Mouse (Mus musculus) midbrain, embryonic 13.5 days (tissue): ENCODE results near the gene Dlgap1. TPM values are rescaled to one million over a fixed set of nuclear protein-coding genes. Genes with fewer than 3 reads are reported as not detected.

Source experiments
- ATAC-seq: fragments of 200-750 bp; cut with Nextera tagmentation; 2 replicates; pipeline ENCODE4 v1.8.0; 2017; ENCODE audit warnings: mild to moderate bottlenecking, moderate TSS enrichment, moderate library complexity
- H3K27ac ChIP-seq: fragments of 300-500 bp; sonication (generic); 2 replicates; pipeline ENCODE4 v1.5.1; 2015; ENCODE audit warnings: inconsistent platforms, mild to moderate bottlenecking, moderate library complexity
- H3K27me3 ChIP-seq: fragments of 300-500 bp; sonication (generic); 2 replicates; pipeline ENCODE4 v1.6.1; 2015; ENCODE audit warnings: mild to moderate bottlenecking, inconsistent platforms
- H3K36me3 ChIP-seq: fragments of 300-500 bp; sonication (generic); 2 replicates; pipeline ENCODE4 v1.6.1; 2015; ENCODE audit warnings: mild to moderate bottlenecking, inconsistent platforms
- H3K4me1 ChIP-seq: fragments of 300-500 bp; sonication (generic); replicated peaks from 2 replicates; pipeline ENCODE4 v1.6.1; 2015; ENCODE audit warnings: inconsistent platforms
- H3K4me2 ChIP-seq: fragments of 300-500 bp; sonication (generic); replicated peaks from 2 replicates; pipeline ENCODE4 v1.6.1; 2015; ENCODE audit warnings: moderate library complexity, mild to moderate bottlenecking, inconsistent platforms
- H3K4me3 ChIP-seq: fragments of 300-500 bp; sonication (generic); replicated peaks from 2 replicates; pipeline ENCODE4 v1.5.1; 2015; ENCODE audit warnings: mild to moderate bottlenecking, inconsistent platforms
- H3K9ac ChIP-seq: fragments of 300-500 bp; sonication (generic); replicated peaks from 2 replicates; pipeline ENCODE4 v1.6.1; 2015; ENCODE audit warnings: mild to moderate bottlenecking, inconsistent platforms
- H3K9me3 ChIP-seq: fragments of 300-500 bp; sonication (generic); 2 replicates; pipeline ENCODE4 v1.6.1; 2016; ENCODE audit warnings: mild to moderate bottlenecking, inconsistent platforms
- WGBS: fragments of 180-500 bp; shearing (Covaris S2); methylation state at CpG from one replicate; pipeline ENCODE4 v1.1.7; 2015; 5-methylcytosine and 5-hydroxymethylcytosine counted together
- polyA plus RNA-seq: library from polyadenylated mRNA; unstranded; fragments of >200 nt; fragmentation: Nextera tagmentation; extraction: Ambion mirVana; gene quantifications from 2 replicates; pipeline ENCODE4 v1.2.1, GENCODE M21; 2015

The Dlgap1 gene
- polyA plus RNA-seq, 1 experiment from 2014 or later, result 10.1 TPM

GRCm38 (mm10) chr17:70486259-70486658, 517.4 kb downstream of the Dlgap1 start:
- WGBS, result 85% methylated on average over 7 of the region's 7 CpGs
- Histone ChIP-seq H3K27ac (no peak overlapping the region), H3K9me3 (no peaks in the 10 kb centered on the region), H3K27me3 (no peaks in the 10 kb centered on the region), H3K36me3 (no peaks in the 10 kb centered on the region), H3K4me1 (no peaks in the 10 kb centered on the region), H3K9ac (no peak overlapping the region), H3K4me2 (no peak overlapping the region), H3K4me3 (no peak overlapping the region)
- ATAC-seq, result no peak

- no peak overlapping the region for H3K4me2 ChIP-seq
- ATAC-seq, result peak; percentile 63
These were observed 518.0 kb downstream of the Dlgap1 start for GRCm38 (mm10) chr17:70486831-70487230.

GRCm38 (mm10) chr17:70488784-70489265, 520.0 kb downstream of the Dlgap1 start:
- Histone ChIP-seq H3K4me2 (no peak overlapping the region), H3K36me3 (no peaks in the 10 kb centered on the region), H3K9ac (no peak overlapping the region), H3K27me3 (no peaks in the 10 kb centered on the region), H3K4me3 (no peak overlapping the region), H3K27ac (no peak overlapping the region), H3K4me1 (no peaks in the 10 kb centered on the region), H3K9me3 (no peaks in the 10 kb centered on the region)
- 87% methylated on average over 7 of the region's 7 CpGs for WGBS
- ATAC-seq, result peak; percentile 81

More at GRCm38 (mm10) chr17:70486831-70487230, 518.0 kb downstream of the Dlgap1 start:
- WGBS, result 77% methylated on average over 10 of the region's 10 CpGs
- Histone ChIP-seq H3K9me3 (no peaks in the 10 kb centered on the region), H3K4me1 (no peaks in the 10 kb centered on the region), H3K27me3 (no peaks in the 10 kb centered on the region), H3K27ac (no peak overlapping the region), H3K9ac (no peak overlapping the region), H3K4me3 (no peak overlapping the region), H3K36me3 (no peaks in the 10 kb centered on the region)

GRCm38 (mm10) chr17:70491575-70491974, 522.7 kb downstream of the Dlgap1 start:
- Histone ChIP-seq H3K27me3 (no peaks in the 10 kb centered on the region), H3K4me3 (no peak overlapping the region), H3K27ac (no peak overlapping the region), H3K9ac (no peak overlapping the region), H3K36me3 (no peaks in the 10 kb centered on the region), H3K9me3 (no peaks in the 10 kb centered on the region), H3K4me2 (no peak overlapping the region), H3K4me1 (no peaks in the 10 kb centered on the region)
- WGBS, result 93% methylated on average over 4 of the region's 4 CpGs
- ATAC-seq, result no peak

- H3K9ac ChIP-seq, result no peak overlapping the region
- no peak overlapping the region for H3K27ac ChIP-seq
- no peaks in the 10 kb centered on the region for H3K36me3 ChIP-seq
- no peak for ATAC-seq
- H3K9me3 ChIP-seq, result no peaks in the 10 kb centered on the region
- H3K4me3 ChIP-seq, result no peak overlapping the region
- 92% methylated on average over 4 of the region's 4 CpGs for WGBS
- no peaks in the 10 kb centered on the region for H3K27me3 ChIP-seq
- H3K4me1 ChIP-seq, result no peaks in the 10 kb centered on the region; the same call in 1 of the 2 replicates
- H3K4me2 ChIP-seq, result no peak overlapping the region
These were observed 525.5 kb downstream of the Dlgap1 start for GRCm38 (mm10) chr17:70494338-70494737.

GRCm38 (mm10) chr17:70498256-70498655, 529.4 kb downstream of the Dlgap1 start:
- no peaks in the 10 kb centered on the region for H3K9me3 ChIP-seq
- no peak overlapping the region for H3K27ac ChIP-seq
- no peak for ATAC-seq
- H3K9ac ChIP-seq, result no peak overlapping the region
- H3K4me2 ChIP-seq, result no peak overlapping the region
- no peaks in the 10 kb centered on the region for H3K27me3 ChIP-seq
- no peaks in the 10 kb centered on the region; the same call in 1 of the 2 replicates for H3K4me1 ChIP-seq
- no peak overlapping the region for H3K4me3 ChIP-seq
- 39% methylated on average over 6 of the region's 6 CpGs for WGBS
- H3K36me3 ChIP-seq, result no peaks in the 10 kb centered on the region

- Histone ChIP-seq H3K36me3 (no peaks in the 10 kb centered on the region), H3K4me1 (no peaks in the 10 kb centered on the region; the same call in 1 of the 2 replicates), H3K9ac (no peak overlapping the region), H3K4me3 (no peak overlapping the region), H3K9me3 (no peaks in the 10 kb centered on the region), H3K27ac (no peak overlapping the region), H3K4me2 (no peak overlapping the region), H3K27me3 (no peaks in the 10 kb centered on the region)
- 0 out of 2 replicates have a peak, but pooled peaks have one; percentile 40 for ATAC-seq
- WGBS, result 75% methylated on average over 7 of the region's 7 CpGs
These were observed 533.1 kb downstream of the Dlgap1 start for GRCm38 (mm10) chr17:70501933-70502332.

- H3K27ac ChIP-seq, result no peak overlapping the region
- WGBS, result 16% methylated on average over 4 of the region's 4 CpGs
- 0 out of 2 replicates have a peak, but pooled peaks have one; percentile 55 for ATAC-seq
These were observed 538.9 kb downstream of the Dlgap1 start for GRCm38 (mm10) chr17:70507759-70508158.

GRCm38 (mm10) chr17:70510441-70510840, 541.6 kb downstream of the Dlgap1 start:
- H3K9me3 ChIP-seq, result no peaks in the 10 kb centered on the region
- no peak overlapping the region for H3K9ac ChIP-seq
- H3K4me3 ChIP-seq, result no peak overlapping the region
- H3K36me3 ChIP-seq, result no peaks in the 10 kb centered on the region
- 0 out of 2 replicates have a peak, but pooled peaks cover 5% of the 10 kb centered on the region for H3K4me1 ChIP-seq
- no peak for ATAC-seq
- no peak overlapping the region for H3K27ac ChIP-seq
- 85% methylated on average over 5 of the region's 5 CpGs for WGBS
- no peak overlapping the region for H3K4me2 ChIP-seq
- H3K27me3 ChIP-seq, result no peaks in the 10 kb centered on the region

More at GRCm38 (mm10) chr17:70507759-70508158, 538.9 kb downstream of the Dlgap1 start:
- no peak overlapping the region for H3K9ac ChIP-seq
- no peak overlapping the region for H3K4me2 ChIP-seq
- 0 out of 2 replicates have a peak, but pooled peaks cover 5% of the 10 kb centered on the region for H3K4me1 ChIP-seq
- no peak overlapping the region for H3K4me3 ChIP-seq
- no peaks in the 10 kb centered on the region for H3K9me3 ChIP-seq
- H3K36me3 ChIP-seq, result no peaks in the 10 kb centered on the region
- no peaks in the 10 kb centered on the region for H3K27me3 ChIP-seq

- no peak overlapping the region for H3K4me2 ChIP-seq
- H3K9me3 ChIP-seq, result no peaks in the 10 kb centered on the region
- H3K27ac ChIP-seq, result no peak overlapping the region
- H3K36me3 ChIP-seq, result no peaks in the 10 kb centered on the region
- H3K4me3 ChIP-seq, result no peak overlapping the region
- no peak for ATAC-seq
- no peaks in the 10 kb centered on the region for H3K27me3 ChIP-seq
- 0 out of 2 replicates have a peak, but pooled peaks cover 5% of the 10 kb centered on the region for H3K4me1 ChIP-seq
- WGBS, result 95% methylated on average over 3 of the region's 3 CpGs
- H3K9ac ChIP-seq, result no peak overlapping the region
These were observed 542.5 kb downstream of the Dlgap1 start for GRCm38 (mm10) chr17:70511401-70511800.

- Histone ChIP-seq H3K9me3 (0 out of 2 replicates have a peak, but pooled peaks cover 3% of the 10 kb centered on the region), H3K9ac (no peak overlapping the region), H3K27ac (no peak overlapping the region), H3K27me3 (no peaks in the 10 kb centered on the region), H3K36me3 (no peaks in the 10 kb centered on the region), H3K4me3 (no peak overlapping the region), H3K4me1 (no peaks in the 10 kb centered on the region), H3K4me2 (no peak overlapping the region)
- WGBS, result 80% methylated on average over 5 of the region's 5 CpGs
- ATAC-seq, result no peak
These were observed 544.9 kb downstream of the Dlgap1 start for GRCm38 (mm10) chr17:70513736-70514135.

GRCm38 (mm10) chr17:70516506-70516905, 547.6 kb downstream of the Dlgap1 start:
- Histone ChIP-seq H3K4me3 (no peak overlapping the region), H3K27ac (no peak overlapping the region), H3K4me1 (no peaks in the 10 kb centered on the region), H3K9me3 (0 out of 2 replicates have a peak, but pooled peaks cover 3% of the 10 kb centered on the region), H3K9ac (no peak overlapping the region), H3K36me3 (no peaks in the 10 kb centered on the region), H3K27me3 (no peaks in the 10 kb centered on the region), H3K4me2 (no peak overlapping the region)
- ATAC-seq, result no peak
- 94% methylated on average over 18 of the region's 18 CpGs for WGBS

GRCm38 (mm10) chr17:70517333-70517732, 548.5 kb downstream of the Dlgap1 start:
- H3K4me1 ChIP-seq, result 0 out of 2 replicates have a peak, but pooled peaks cover under 1% of the 10 kb centered on the region
- H3K36me3 ChIP-seq, result no peaks in the 10 kb centered on the region
- ATAC-seq, result no peak
- H3K9ac ChIP-seq, result no peak overlapping the region
- no peak overlapping the region for H3K4me2 ChIP-seq
- WGBS, result 88% methylated on average over 12 of the region's 12 CpGs
- no peak overlapping the region for H3K27ac ChIP-seq
- H3K4me3 ChIP-seq, result no peak overlapping the region
- no peaks in the 10 kb centered on the region for H3K27me3 ChIP-seq
- 0 out of 2 replicates have a peak, but pooled peaks cover 3% of the 10 kb centered on the region for H3K9me3 ChIP-seq
